Mouse (Mus musculus): Measurements from ENCODE around the gene Olfr275. TPM values are rescaled to one million over a fixed set of nuclear protein-coding genes. Genes with fewer than 3 reads are reported as not detected.
"Not testable (repeated sequence)": the region's sequence is repeated elsewhere in the genome, so short reads cannot be mapped to it uniquely, and the experiment has no call there.

The Olfr275 gene
- total RNA-seq (2017), result not detected in 2 replicates

DNA sequence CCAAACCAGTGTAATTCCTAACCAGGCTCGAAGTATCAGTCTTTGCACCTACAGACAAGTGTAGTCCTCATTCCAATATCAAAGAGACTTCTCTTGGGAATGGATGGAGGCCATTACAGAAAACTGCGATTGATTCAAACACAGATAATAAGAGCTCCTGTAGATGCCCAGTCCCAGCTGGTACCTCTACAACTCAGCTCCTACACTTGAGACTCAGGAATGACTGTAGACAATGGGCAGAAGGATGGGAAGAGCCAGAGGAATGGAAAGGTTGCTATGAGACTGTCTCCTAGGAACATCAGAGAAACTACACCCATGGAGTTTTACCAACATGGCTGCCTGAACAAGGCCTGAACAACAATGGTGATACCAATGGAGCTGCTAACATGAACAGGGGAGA, at the start of gene Olfr275:
TSS of gene Olfr275 (plus strand) at position 301 of the 400 bp plus-strand sequence.
- no peak for ATAC-seq (ENCODE audit: extremely low read depth, insufficient number of reproducible peaks, low FRiP score, poor library complexity, severe bottlenecking)

DNA sequence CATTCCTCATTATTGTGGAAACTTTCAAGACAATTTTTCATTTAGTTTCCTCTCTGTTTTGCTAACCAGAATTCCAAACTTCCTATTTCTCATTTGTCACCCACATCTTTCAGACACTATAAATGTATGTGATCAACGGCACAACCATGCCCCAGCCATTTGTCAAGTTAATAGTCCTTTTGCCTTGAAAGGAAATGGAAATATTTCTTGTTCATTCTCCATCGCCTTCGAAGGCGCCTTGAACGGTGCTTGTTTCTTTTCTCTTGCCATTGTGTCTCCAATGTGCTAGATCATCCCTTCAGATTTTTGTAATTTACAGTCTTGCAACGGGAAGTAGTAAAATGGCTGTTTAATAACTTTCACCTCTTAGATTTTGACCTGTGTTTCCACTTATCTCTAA, 48.8 kb upstream of the Olfr275 start:
- ATAC-seq (ENCODE audit: extremely low read depth, insufficient number of reproducible peaks, low FRiP score, poor library complexity, severe bottlenecking), result no peak

DNA sequence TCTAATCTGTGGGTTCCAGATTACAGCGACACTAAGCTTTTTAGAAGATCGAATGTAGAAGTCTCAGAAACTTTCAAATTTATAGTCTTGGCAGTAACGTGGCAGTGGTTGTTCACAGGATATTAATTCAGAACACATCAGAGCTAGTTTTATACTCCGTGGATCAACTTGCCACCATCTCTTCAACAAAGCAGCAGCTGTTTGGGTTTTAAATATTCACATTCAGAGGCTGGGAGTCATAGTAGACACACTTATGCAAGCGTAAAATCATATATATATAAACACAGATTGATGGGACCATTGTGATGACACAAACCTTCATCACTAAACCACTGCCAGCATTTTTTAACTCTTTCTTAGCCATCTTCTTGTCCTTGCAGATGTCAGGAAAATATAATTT, 42.2 kb upstream of the Olfr275 start:
- no peak for ATAC-seq (ENCODE audit: extremely low read depth, insufficient number of reproducible peaks, low FRiP score, poor library complexity, severe bottlenecking)

DNA sequence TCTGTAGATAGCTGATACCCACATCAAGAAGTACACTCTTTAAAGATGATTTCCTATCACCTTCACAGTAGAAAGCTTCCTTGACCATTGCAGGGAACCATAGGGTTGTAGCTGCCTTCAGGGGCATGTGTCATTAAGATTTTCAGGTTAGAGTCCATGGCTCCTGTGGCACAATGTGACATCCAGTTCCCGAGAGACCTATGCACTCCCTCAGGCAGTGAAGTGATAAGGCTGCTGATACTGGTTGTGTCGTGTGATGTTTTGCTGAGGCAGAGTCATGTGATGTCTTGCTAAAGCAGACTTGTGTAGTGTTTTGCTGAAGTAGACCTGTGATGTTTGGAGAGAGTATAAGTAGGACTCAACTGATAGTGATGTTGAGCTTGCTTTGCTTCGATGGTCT, 14.4 kb upstream of the Olfr275 start:
- no peak for ATAC-seq (ENCODE audit: extremely low read depth, insufficient number of reproducible peaks, low FRiP score, poor library complexity, severe bottlenecking)

DNA sequence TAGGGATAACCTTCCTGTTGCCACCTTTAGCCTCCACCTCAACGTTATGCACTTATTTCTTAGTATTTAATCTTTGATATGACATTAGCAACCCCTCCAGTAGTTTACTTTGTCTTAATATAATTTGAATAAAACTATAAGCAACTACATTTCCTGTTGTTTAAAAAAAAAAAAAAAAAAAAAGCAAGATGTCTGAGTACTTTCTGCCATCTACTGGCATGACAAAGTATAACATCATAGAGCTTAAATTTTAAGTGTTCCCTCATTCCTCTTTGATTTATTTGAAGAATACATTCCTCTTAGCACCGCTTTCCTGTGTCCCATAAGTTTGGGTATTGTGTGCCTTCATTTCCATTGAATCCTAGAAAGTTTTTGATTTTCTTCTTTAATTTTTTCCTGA, 2.5 kb upstream of the Olfr275 start:
- no peak for ATAC-seq (ENCODE audit: extremely low read depth, insufficient number of reproducible peaks, low FRiP score, poor library complexity, severe bottlenecking)

DNA sequence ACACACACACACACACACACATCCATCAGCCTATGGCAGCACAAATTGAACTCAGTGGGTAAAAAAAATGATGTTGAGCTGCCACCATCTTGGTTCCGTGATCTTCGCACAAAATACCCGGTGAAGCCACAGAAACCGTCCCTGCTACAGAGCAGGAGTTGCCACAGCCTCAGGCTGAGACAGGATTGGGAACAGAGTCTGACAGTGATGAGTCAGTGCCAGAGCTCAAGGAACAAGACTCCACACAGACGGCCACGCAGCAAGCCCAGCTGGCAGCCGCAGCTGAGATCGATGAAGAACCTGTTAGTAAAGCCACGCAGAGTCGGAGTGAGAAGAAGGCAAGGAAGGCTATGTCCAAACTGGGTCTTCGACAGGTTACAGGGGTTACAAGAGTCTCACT, 7.0 kb downstream of the Olfr275 start:
- ATAC-seq (ENCODE audit: extremely low read depth, insufficient number of reproducible peaks, low FRiP score, poor library complexity, severe bottlenecking), result no peak

DNA sequence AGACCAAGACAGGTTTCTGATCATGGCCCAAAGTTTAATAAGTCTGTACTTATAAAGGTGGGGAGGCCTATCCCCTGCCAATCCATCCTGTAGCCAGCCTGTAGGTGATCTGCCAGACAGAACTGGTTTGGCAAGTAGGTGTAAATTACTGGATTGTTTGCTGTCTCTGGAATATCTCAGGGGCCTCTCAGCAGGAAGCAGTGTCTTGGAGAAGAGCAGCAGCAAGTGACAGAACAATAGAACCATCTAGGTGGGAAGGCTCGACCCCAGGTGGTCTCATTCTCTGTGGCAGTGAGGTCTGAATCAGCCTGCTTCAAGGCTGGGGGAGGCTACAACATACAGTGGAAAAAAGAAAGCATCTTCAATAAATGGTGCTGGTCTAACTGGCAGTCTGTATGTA, 31.0 kb downstream of the Olfr275 start:
- ATAC-seq (ENCODE audit: extremely low read depth, insufficient number of reproducible peaks, low FRiP score, poor library complexity, severe bottlenecking), result not testable (repeated sequence)

DNA sequence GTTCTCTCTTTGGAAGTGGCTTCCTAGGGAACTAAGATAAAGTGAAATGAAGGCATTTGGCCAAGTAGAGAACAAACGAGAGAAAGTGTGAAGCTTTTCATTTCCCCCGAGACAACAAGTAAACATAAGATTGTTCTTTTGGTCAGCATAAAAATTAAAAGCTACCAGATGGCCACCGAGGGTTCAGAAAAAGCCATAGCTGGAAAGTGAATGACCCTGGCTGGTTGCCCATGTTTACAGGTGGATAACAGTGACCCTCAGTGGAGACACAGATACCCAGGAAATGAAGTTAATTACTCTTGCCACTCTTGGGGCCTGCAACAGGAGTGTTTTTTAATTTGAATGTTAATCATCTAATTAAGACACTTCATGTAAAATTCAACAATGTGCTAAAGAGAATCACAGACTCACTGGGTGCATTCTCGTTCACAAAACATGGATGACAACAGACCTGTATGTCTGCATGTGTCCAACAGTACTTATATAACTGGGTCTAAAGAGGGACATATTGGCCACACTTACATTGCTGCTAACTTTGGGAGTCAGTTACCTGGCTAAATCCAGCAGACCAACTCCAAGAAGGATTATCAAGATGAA, 34.7 kb downstream of the Olfr275 start:
- ATAC-seq (ENCODE audit: extremely low read depth, insufficient number of reproducible peaks, low FRiP score, poor library complexity, severe bottlenecking), result no peak

DNA sequence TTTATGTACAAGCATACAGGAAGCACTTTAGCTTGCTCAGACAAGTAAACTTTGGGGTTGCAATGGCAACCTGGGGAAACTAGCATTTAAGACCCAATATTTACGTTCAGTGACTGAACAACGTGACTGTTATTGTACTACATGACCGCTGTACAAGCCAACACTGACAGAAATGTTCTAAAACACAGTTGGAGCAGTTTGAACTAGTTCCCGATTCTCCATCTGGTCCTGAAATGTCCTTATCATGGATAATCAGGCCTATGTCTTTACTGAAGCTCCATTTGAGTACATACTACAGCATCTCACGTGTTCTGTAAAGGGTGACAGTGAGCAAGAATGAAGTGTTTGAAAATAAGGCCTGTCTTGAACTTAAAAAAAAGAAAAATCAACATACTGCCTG, 35.3 kb downstream of the Olfr275 start:
- ATAC-seq (ENCODE audit: extremely low read depth, insufficient number of reproducible peaks, low FRiP score, poor library complexity, severe bottlenecking), result no peak

DNA sequence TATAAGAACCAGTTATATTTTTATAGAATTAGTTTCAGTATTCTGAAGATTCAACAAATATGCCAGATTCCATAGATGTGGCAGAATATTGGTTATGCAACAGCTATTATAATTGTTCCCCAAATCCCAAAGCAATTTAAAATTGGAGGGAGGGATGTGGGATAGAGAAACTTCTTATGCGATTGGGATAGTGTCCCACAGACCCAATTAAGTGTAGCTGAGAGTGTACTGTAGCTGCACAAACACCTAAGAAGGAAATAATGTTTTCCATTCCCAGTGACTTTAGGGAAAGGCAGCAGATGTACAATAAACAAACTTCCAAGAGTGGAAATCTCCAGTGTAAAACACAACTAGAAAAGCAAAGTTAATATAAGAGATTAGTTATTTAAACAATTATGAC, 44.7 kb downstream of the Olfr275 start, which contains the start of gene Olfr273:
TSS of gene Olfr273 (minus strand) at position 101 of the 400 bp plus-strand sequence.
- no peak for ATAC-seq (ENCODE audit: extremely low read depth, insufficient number of reproducible peaks, low FRiP score, poor library complexity, severe bottlenecking)

DNA sequence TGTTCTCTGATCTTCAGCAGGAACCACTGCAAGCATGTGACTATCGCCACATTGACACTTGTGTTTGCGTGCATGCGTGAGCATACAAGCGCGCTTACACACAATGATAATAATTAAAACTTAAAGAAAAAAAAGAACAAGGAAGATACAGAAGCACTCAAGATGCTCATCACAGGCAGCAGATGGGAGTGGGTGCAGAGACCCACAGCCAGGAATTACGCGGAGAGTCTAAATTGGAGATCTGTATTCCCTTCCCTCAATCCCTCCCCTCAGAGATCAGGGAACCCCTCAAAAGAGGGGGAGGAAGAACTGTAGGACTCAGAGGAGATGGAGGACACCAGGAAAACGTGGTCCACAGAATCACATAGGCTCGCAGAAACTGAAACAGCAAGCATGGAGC, 49.8 kb downstream of the Olfr275 start:
- ATAC-seq (ENCODE audit: extremely low read depth, insufficient number of reproducible peaks, low FRiP score, poor library complexity, severe bottlenecking), result no peak

Other genes starting within 250 kb of the Olfr275 start
- not detected in 2 replicates for gene Toporsl, start 218.3 kb upstream of the Olfr275 start, total RNA-seq (2017)
- gene Olfr273, start 44.6 kb downstream of the Olfr275 start, total RNA-seq (2017), result not detected in 2 replicates
- gene Olfr272, start 104.6 kb downstream of the Olfr275 start, total RNA-seq (2017), result not detected in 2 replicates
- gene Olfr270, start 149.9 kb downstream of the Olfr275 start, total RNA-seq (2017), result not detected in 2 replicates
- not detected in 2 replicates for gene Nipsnap3a, start 174.7 kb downstream of the Olfr275 start, total RNA-seq (2017)
- 29.2 and 30.7 TPM in 2 replicates for gene Nipsnap3b, start 197.3 kb downstream of the Olfr275 start, total RNA-seq (2017)

All from neutrophil, adult 5-6 weeks (primary cell).